Comparison of ENCODE assay signal across 8 mouse cellular contexts in genomic region chr17:74526806-74527653, GRCm38 (mm10). TPM values are rescaled to one million over a fixed set of nuclear protein-coding genes. Genes with fewer than 3 reads are reported as not detected.
DNase-seq lines count a peak whose midpoint lies in the region; ATAC-seq and TF ChIP-seq lines count a peak whose summit lies in the region.

No protein-coding gene starts in this region.

- peak overlapping the region; percentile 57 for H3K4me3 ChIP-seq in heart, embryonic 13.5 days
- H3K4me3 ChIP-seq in E14TG2a.4 (replicated peaks; ENCODE audit: low read length) = peak overlapping the region; percentile 98
- peak overlapping the region; percentile 81; the same call in 1 of the 2 replicates for H3K4me3 ChIP-seq in cortical plate, adult 2 months (ENCODE audit: insufficient read depth, low read length)
- peak overlapping the region; percentile 35 for H3K4me3 ChIP-seq in intestine, embryonic 14.5 days (ENCODE audit: low read depth, low read length)

- intact Hi-C loops in heart, postnatal 25 days (cut with DNase I) = loop anchor here (2.0 kb wide), 1 partner anchor 190 kb away; no protein-coding TSS in a partner anchor

- peak overlapping the region; percentile 83 for H3K9ac ChIP-seq in heart, embryonic 13.5 days
- peak overlapping the region; percentile 55 for H3K9ac ChIP-seq in intestine, embryonic 14.5 days (ENCODE audit: low read length)

- no peaks in the 10 kb centered on the region for H3K27me3 ChIP-seq in heart, embryonic 13.5 days (replicated peaks)
- no peaks in the 10 kb centered on the region for H3K27me3 ChIP-seq in E14TG2a.4 (ENCODE audit: insufficient read depth, low read length)
- H3K27me3 ChIP-seq in intestine, embryonic 14.5 days (replicated peaks; ENCODE audit: control insufficient read depth, insufficient read depth, low read length) = no peaks in the 10 kb centered on the region

- TF ChIP-seq POLR2A in cortical plate, adult 2 months (IDR thresholded peaks at IDR 0.05; ENCODE audit: extremely low read depth, insufficient read depth, low read length) = no peak

- no peak for TF ChIP-seq CTCF in E14TG2a.4 (conservative IDR thresholded peaks at IDR 0.05; ENCODE audit: low read length)
- TF ChIP-seq CTCF in cortical plate, adult 2 months (IDR thresholded peaks at IDR 0.05; ENCODE audit: extremely low read depth, insufficient read depth, low read length) = no peak

- WGBS in heart, embryonic 13.5 days = 89% methylated on average over 9 of the region's 9 CpGs
- 84% methylated on average over 9 of the region's 9 CpGs for WGBS in intestine, embryonic 14.5 days

- H3K4me1 ChIP-seq in heart, embryonic 13.5 days = peaks cover 26% of the 10 kb centered on the region
- H3K4me1 ChIP-seq in E14TG2a.4 (replicated peaks; ENCODE audit: low read depth, low read length) = peaks cover 42% of the 10 kb centered on the region
- peaks cover 4% of the 10 kb centered on the region; the same call in 1 of the 2 replicates for H3K4me1 ChIP-seq in cortical plate, adult 2 months (ENCODE audit: control insufficient read depth, insufficient read depth, low read length)
- peaks cover 19% of the 10 kb centered on the region for H3K4me1 ChIP-seq in intestine, embryonic 14.5 days (replicated peaks; ENCODE audit: control insufficient read depth, insufficient read depth, low read length)

- H3K27ac ChIP-seq in heart, embryonic 13.5 days (replicated peaks) = peak overlapping the region; percentile 99
- H3K27ac ChIP-seq in cortical plate, adult 2 months (ENCODE audit: insufficient read depth, low read length) = peak overlapping the region; percentile 62
- H3K27ac ChIP-seq in intestine, embryonic 14.5 days (ENCODE audit: low read depth) = peak overlapping the region; percentile 95

- H3K9me3 ChIP-seq in heart, embryonic 13.5 days = no peaks in the 10 kb centered on the region
- no peaks in the 10 kb centered on the region for H3K9me3 ChIP-seq in E14TG2a.4 (ENCODE audit: low read length)
- H3K9me3 ChIP-seq in intestine, embryonic 14.5 days (ENCODE audit: control insufficient read depth, low read length) = no peaks in the 10 kb centered on the region

- ATAC-seq in heart, embryonic 13.5 days (ENCODE audit: extremely low read depth, insufficient number of reproducible peaks, low FRiP score, low TSS enrichment) = no peak
- ATAC-seq in intestine, embryonic 14.5 days (replicated peaks; ENCODE audit: low FRiP score, low TSS enrichment, low read depth) = peak; percentile 0; the same call in 1 of the 2 replicates

- H3K4me2 ChIP-seq in heart, embryonic 13.5 days = peak overlapping the region; percentile 72
- H3K4me2 ChIP-seq in intestine, embryonic 14.5 days (ENCODE audit: low read length) = peak overlapping the region; percentile 55

- no peaks in the 10 kb centered on the region for H3K36me3 ChIP-seq in heart, embryonic 13.5 days
- 0 out of 2 replicates have a peak, but pooled peaks cover 9% of the 10 kb centered on the region for H3K36me3 ChIP-seq in E14TG2a.4 (ENCODE audit: insufficient read depth, low read length)
- no peaks in the 10 kb centered on the region for H3K36me3 ChIP-seq in intestine, embryonic 14.5 days (ENCODE audit: control insufficient read depth, insufficient read depth, low read length)

- DNase-seq in heart, postnatal 25 days (ENCODE audit: low spot score) = no peak
- no peak for DNase-seq in intestine, embryonic 14.5 days (ENCODE audit: low spot score)
- peak; percentile 25 for DNase-seq in naive thymus-derived CD4-positive, alpha-beta T cell, adult 2 months (ENCODE audit: low read depth)
- DNase-seq in embryo, embryonic 10.5 days (ENCODE audit: low spot score) = no peak
- DNase-seq in right cerebral cortex, postnatal 36 days (ENCODE audit: low spot score in 2 of 2) = no peak

RNA-seq across cellular contexts. Expression of gene Birc6, which starts 1.1 kb away (rescaled TPM):
- 51.9 and 58.8 TPM in 2 replicates for polyA plus RNA-seq in heart, embryonic 13.5 days (2015; fragmentation: Nextera tagmentation; extraction: Ambion mirVana)
- total RNA-seq in heart, postnatal 25 days (2021) = 10 to 100 TPM; 74.5 to 92.1 TPM
- 96.1 and 98.6 TPM in 2 replicates for polyA plus RNA-seq in cortical plate, adult 2 months (2012; rRNA removed)
- 105 and 109 TPM in 2 replicates for polyA plus RNA-seq in intestine, embryonic 14.5 days (2014; fragmentation: Nextera tagmentation; extraction: Ambion mirVana)

RNA-seq across cellular contexts. Expression of gene Yipf4, which starts 37.7 kb away (rescaled TPM):
- 48.7 and 50.9 TPM in 2 replicates for polyA plus RNA-seq in heart, embryonic 13.5 days (2015; fragmentation: Nextera tagmentation; extraction: Ambion mirVana)
- total RNA-seq in heart, postnatal 25 days (2021) = 10 to 100 TPM; 75.2 to 79.4 TPM
- polyA plus RNA-seq in cortical plate, adult 2 months (2012; rRNA removed) = 38.8 and 46.7 TPM in 2 replicates
- polyA plus RNA-seq in intestine, embryonic 14.5 days (2014; fragmentation: Nextera tagmentation; extraction: Ambion mirVana) = 60.1 and 63.8 TPM in 2 replicates

Comparison
In these comparisons a context has a peak if more than half of its experiments do, and no peak if none do; other contexts are left out.
1. H3K4me3 ChIP-seq: peak in every context shown above with its lines; median percentile 98 in E14TG2a.4; 81 in cortical plate, adult 2 months; 57 in heart, embryonic 13.5 days; 35 in intestine, embryonic 14.5 days.